Mouse (Mus musculus) v-Abl transformed pro-B cells (cell line): ENCODE data around the gene Mylk3.

Source experiments
- in situ Hi-C, 2 experiments: fragments of 400-800 bp; cut with MboI; formaldehyde crosslinking; loops; one replicate each; pipeline ENCODE4 v1.15.1; 2025; ENCODE audit not compliant: unreplicated experiment in 2 of 2

Mylk3 gene

GRCm38 (mm10) chr8:85393199-85393598 lies 7.1 kb upstream of the Mylk3 start:
- in situ Hi-C loops: no loop called here

- in situ Hi-C loops: no loop called here
Measured at GRCm38 (mm10) chr8:85391438-85391837, 5.3 kb upstream of the Mylk3 start.

GRCm38 (mm10) chr8:85381926-85382325 lies 4.2 kb downstream of the Mylk3 start:
- in situ Hi-C loops: no loop called here

- in situ Hi-C loops: no loop called here
Measured at GRCm38 (mm10) chr8:85380824-85381209, 5.3 kb downstream of the Mylk3 start.

GRCm38 (mm10) chr8:85380123-85380823 lies 5.9 kb downstream of the Mylk3 start:
- in situ Hi-C loops: no loop called here

- in situ Hi-C loops: no loop called here
Measured at GRCm38 (mm10) chr8:85379142-85379781, 6.9 kb downstream of the Mylk3 start.

GRCm38 (mm10) chr8:85376516-85376915 lies 9.6 kb downstream of the Mylk3 start:
- in situ Hi-C loops: no loop called here

- in situ Hi-C loops: no loop called here
Measured at GRCm38 (mm10) chr8:85374286-85374685, 11.9 kb downstream of the Mylk3 start.

GRCm38 (mm10) chr8:85373435-85374039 lies 12.6 kb downstream of the Mylk3 start:
- in situ Hi-C loops: no loop called here

- in situ Hi-C loops: no loop called here
Measured at GRCm38 (mm10) chr8:85372465-85372839, 13.7 kb downstream of the Mylk3 start.

- in situ Hi-C loops: no loop called here
Measured at GRCm38 (mm10) chr8:85371736-85372464, 14.2 kb downstream of the Mylk3 start.

- in situ Hi-C loops: no loop called here
Measured at GRCm38 (mm10) chr8:85365176-85365575, 21.0 kb downstream of the Mylk3 start.

- in situ Hi-C loops: no loop called here
Measured at GRCm38 (mm10) chr8:85364628-85365027, 21.5 kb downstream of the Mylk3 start.

GRCm38 (mm10) chr8:85363406-85363805 lies 22.7 kb downstream of the Mylk3 start:
- in situ Hi-C loops: no loop called here

- in situ Hi-C loops: no loop called here
Measured at GRCm38 (mm10) chr8:85362211-85362610, 23.9 kb downstream of the Mylk3 start.

- in situ Hi-C loops: no loop called here
Measured at GRCm38 (mm10) chr8:85353287-85353686, 32.9 kb downstream of the Mylk3 start.

- in situ Hi-C loops: no loop called here
Measured at GRCm38 (mm10) chr8:85339871-85340573, 46.1 kb downstream of the Mylk3 start.

- in situ Hi-C loops: no loop called here
Measured at GRCm38 (mm10) chr8:85337681-85338080, 48.5 kb downstream of the Mylk3 start.

GRCm38 (mm10) chr8:85336211-85336933 lies 49.8 kb downstream of the Mylk3 start:
- in situ Hi-C loops: no loop called here

GRCm38 (mm10) chr8:85335105-85335504 lies 51.0 kb downstream of the Mylk3 start:
- in situ Hi-C loops: no loop called here
